Mouse (Mus musculus): Measurements from ENCODE around the gene Hspa1l.
"Not testable (repeated sequence)": the region's sequence is repeated elsewhere in the genome, so short reads cannot be mapped to it uniquely, and the experiment has no call there.

Gene Hspa1l

DNA sequence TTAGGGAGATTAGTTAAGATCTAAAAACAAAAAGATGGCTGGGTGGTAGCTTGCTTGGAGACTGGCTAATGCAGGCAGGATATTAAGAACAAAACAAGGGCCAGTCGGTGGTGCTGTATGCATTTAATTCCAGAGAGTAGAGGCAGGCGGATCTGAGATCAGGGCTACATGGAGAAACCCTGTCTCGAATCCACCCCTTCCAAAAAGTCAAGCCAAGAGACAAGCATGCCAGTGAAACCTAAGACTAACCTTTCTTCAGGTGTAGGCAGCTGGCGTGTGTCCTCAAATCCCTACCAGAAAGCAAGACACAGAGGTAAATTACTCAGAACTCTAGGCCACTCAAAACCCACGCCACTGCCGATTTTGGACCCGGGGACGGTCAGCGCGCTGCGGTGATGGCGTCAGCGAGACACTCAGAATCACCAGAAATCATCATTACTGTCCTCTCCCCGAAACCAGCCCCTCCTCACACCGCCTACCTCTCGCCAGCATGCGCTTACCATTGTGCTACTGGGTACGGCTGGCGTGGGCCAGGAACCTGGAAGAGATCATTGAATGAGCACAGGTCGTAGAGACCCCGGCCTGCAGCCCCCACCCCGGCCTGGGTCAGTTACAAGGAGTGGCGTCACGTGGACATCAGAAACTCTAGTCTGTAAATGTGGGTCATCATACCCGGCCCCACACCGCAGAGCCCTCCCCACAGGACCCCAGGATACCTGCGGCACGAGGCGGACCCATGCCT, 20.7 kb upstream of the Hspa1l start:
- DNase-seq (ENCODE audit: low spot score), result no peak

- DNase-seq (ENCODE audit: low spot score), result peak; percentile 87
Observed at GRCm38 (mm10) chr17:34952378-34953040, 20.0 kb upstream of the Hspa1l start.

GRCm38 (mm10) chr17:34953258-34953657, 19.2 kb upstream of the Hspa1l start:
- DNase-seq (ENCODE audit: low spot score), result no peak

DNA sequence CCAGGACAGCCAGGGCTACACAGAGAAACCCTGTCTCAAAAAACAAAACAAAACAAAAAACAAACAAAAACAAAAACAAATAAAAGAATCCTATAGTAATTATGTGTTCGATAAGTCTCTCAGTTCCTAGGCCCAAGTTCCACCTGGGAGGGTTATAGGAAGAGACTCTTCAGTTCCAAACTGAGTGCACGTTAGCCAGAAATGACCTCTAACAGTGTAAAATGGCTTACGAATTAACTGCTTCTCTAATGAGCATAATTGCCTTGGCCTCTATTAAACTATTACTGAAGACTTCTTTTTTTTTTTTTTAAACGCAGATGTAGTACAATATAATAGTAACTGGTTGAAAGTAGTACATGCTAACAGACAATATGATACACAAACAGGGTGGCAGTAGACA, 18.6 kb upstream of the Hspa1l start:
- no peak for DNase-seq (ENCODE audit: low spot score)

- DNase-seq (ENCODE audit: low spot score), result no peak
Observed at GRCm38 (mm10) chr17:34954831-34955230, 17.7 kb upstream of the Hspa1l start.

GRCm38 (mm10) chr17:34955884-34956283, 16.6 kb upstream of the Hspa1l start:
- DNase-seq (ENCODE audit: low spot score), result no peak

DNA sequence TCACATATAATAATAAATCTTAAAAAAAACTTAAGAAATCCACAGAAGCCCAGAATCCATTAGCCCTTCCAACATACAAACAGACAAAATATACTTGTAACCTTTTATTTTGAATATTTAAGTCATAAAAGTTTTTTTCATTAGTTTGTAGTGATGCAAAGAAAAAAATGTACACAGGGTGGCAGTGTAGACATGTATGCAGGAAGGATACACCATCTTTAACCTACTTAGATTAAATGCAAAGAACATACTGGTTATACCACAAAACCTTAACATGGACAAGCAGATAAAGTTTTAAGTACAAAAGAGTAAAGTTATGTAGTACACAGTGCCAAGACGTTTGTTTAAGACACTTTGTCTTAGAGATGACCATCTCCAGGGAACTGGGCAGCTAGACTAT, 16.2 kb upstream of the Hspa1l start:
- peak; percentile 52 for DNase-seq (ENCODE audit: low spot score)

- not testable (repeated sequence) for DNase-seq (ENCODE audit: low spot score)
Observed at GRCm38 (mm10) chr17:34957291-34957690, 15.2 kb upstream of the Hspa1l start.

DNA sequence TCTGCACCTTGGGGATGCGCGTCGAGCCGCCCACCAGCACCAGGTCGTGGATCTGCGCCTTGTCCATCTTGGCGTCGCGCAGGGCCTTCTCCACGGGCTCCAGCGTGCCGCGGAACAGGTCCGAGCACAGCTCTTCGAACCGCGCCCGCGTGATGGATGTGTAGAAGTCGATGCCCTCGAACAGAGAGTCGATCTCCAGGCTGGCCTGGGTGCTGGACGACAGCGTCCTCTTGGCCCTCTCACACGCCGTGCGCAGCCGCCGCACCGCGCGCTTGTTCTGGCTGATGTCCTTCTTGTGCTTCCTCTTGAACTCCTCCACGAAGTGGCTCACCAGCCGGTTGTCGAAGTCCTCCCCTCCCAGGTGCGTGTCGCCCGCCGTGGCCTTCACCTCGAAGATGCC, 14.5 kb upstream of the Hspa1l start:
- not testable (repeated sequence) for DNase-seq (ENCODE audit: low spot score)

DNA sequence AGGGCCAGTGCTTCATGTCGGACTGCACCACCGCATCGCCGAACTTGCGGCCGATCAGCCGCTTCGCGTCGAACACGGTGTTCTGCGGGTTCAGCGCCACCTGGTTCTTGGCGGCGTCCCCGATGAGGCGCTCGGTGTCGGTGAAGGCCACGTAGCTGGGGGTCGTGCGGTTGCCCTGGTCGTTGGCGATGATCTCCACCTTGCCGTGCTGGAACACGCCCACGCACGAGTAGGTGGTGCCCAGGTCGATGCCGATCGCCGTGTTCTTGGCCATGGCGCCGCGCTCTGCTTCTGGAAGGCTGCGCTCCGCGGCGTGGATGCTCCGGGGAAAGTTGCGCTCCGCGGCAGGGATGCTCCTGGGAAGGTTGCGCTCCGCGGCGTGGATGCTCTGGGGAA, 13.8 kb upstream of the Hspa1l start:
- not testable (repeated sequence) for DNase-seq (ENCODE audit: low spot score)

DNA sequence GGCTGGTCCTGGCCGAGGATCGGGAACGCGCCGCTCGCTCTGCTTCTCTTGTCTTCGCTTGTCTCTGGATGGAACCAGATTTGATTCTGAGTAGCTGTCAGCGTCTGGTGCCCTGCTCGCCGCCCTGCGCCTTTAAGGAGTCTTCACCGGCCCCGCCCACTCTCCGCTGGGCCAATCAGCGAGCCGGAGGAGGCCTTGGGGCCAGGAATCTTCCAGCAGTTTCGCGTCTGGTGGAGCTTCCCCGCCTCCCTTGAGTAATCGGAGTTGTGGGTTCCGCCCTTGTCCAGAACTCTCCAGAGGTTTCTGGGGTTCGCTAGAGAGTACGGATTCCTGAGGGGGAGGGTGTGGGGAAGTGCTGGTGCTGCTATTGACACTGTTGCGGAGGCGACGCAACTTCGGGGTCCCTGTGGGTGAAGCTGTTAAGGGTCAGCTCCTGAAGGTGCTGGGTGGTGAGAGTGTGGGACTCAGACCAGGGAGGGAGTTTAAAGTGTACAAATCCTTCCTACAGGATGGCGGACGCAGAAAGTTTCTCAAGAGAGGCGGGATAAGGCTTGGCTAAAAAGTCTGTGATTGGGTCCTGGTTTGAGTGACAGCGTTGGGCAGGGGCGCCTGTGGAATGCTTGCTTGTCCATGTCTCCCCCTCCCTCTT, 13.2 kb upstream of the Hspa1l start, which contains the start of gene Hspa1b:
Gene Hspa1b (minus strand): TSS at position 109 of the 649 bp plus-strand sequence.
- peak; percentile 80 for DNase-seq (ENCODE audit: low spot score)

GRCm38 (mm10) chr17:34959881-34960515, 12.5 kb upstream of the Hspa1l start:
- no peak for DNase-seq (ENCODE audit: low spot score)

DNA sequence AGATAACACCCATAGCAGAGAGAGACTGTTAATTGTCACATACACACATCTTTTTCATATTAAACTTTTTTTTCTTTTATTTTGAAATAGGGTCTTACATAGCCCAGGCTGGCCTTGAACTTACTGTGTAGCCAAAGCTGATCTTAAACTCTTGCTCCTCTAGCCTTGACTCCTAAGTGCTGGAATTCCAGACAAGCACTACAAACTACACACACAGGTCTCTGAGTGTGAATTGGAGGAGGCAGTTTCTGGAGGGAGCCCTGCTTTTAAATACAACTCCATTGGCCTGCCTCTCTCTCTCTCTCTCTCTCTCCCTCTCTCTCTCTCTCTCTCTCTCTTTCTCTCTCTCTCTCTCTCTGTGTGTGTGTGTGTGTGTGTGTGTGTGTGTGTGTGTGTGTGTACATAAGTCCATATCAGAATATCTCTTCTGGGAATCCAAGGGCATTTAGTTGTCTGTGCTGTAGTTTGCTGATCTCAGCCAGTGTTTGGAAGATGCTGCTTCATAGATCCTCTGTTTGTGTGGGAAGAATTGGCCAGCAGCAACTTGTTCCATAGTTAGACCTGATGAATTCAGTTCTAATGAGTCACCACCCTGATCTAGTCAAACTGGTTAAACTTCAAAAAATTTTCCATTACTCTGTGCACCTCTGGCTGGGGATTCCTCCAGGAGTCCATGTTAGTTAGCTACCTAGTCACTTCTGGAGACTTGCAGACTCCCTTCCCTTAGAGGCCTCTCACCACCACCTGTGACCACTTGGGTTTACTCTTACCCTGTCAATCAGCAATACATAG, 11.6 kb upstream of the Hspa1l start:
- DNase-seq (ENCODE audit: low spot score), result no peak

DNA sequence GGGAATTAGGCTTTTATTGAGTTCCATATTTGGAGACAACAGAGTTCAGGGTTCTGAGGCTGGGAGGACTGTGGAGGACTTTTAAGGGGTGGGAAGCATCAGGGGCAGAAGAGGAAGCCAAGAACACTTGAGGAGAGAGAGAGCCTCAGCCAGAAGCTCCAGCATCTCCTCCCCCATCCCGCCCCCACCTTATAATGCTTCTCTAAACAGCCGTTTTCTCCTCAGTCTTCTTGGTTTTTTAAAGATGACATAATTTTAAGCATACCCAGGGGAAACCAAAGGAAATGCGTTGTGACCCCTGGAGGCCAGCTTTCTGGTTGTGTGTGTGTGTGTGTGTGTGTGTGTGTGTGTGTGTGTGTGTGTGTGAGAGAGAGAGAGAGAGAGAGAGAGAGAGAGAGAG, 10.4 kb upstream of the Hspa1l start:
- DNase-seq (ENCODE audit: low spot score), result no peak

GRCm38 (mm10) chr17:34962841-34963240, 9.7 kb upstream of the Hspa1l start:
- no peak for DNase-seq (ENCODE audit: low spot score)

DNA sequence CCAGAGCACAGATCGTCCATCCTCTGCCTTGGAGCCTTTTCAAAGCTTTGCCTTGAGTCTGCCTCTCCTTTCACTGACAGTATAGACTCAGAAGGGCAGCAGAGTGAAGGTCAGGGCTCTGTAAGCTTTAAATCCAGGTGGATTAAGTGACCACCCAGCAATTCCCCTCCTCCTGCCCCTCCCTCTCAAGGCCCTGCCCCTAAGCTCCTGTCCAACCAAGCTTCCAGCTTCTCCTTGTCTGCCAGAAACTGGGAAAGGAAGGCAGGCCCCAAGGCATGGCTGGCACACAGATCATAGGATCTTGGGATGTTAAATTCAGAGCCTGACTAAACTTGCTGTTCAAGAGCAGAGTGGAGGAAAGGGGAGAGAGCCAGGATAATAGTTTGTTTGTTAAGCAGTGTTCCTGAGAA, 7.9 kb upstream of the Hspa1l start:
- no peak for DNase-seq (ENCODE audit: low spot score)

DNA sequence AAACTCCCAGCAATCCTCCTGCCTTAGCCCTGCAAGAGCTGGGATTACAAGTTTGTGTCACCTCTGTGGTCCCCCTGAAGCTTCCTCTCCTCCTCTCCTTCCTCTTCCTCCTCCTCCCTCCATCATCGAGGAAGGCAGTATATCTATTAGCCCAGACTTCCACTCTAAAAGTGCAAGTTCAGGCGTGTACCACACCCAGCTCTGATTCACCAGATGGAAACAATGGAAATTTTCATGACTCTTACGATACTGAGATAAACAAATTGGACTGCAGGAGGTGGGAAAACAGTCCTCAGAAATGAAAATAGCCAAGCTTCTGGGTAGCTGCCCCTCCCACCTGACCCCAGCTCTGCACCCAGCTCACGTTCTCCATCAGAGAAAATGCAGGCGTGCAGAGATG, 6.9 kb upstream of the Hspa1l start:
- DNase-seq (ENCODE audit: low spot score), result no peak

GRCm38 (mm10) chr17:34969822-34970221, 2.7 kb upstream of the Hspa1l start, which contains the start of gene Gm20481:
Gm20481 (plus strand) TSS chr17:34969912.
- not testable (repeated sequence) for DNase-seq (ENCODE audit: low spot score)

DNA sequence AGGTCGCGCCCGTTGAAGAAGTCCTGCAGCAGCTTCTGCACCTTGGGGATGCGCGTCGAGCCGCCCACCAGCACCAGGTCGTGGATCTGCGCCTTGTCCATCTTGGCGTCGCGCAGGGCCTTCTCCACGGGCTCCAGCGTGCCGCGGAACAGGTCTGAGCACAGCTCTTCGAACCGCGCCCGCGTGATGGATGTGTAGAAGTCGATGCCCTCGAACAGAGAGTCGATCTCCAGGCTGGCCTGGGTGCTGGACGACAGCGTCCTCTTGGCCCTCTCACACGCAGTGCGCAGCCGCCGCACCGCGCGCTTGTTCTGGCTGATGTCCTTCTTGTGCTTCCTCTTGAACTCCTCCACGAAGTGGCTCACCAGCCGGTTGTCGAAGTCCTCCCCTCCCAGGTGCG, 1.7 kb upstream of the Hspa1l start:
- not testable (repeated sequence) for DNase-seq (ENCODE audit: low spot score)

DNA sequence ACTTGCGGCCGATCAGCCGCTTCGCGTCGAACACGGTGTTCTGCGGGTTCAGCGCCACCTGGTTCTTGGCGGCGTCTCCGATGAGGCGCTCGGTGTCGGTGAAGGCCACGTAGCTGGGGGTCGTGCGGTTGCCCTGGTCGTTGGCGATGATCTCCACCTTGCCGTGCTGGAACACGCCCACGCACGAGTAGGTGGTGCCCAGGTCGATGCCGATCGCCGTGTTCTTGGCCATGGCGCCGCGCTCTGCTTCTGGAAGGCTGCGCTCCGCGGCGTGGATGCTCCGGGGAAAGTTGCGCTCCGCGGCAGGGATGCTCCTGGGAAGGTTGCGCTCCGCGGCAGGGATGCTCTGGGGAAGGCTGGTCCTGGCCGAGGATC, 822 bp upstream of the Hspa1l start:
- not testable (repeated sequence) for DNase-seq (ENCODE audit: low spot score)

- no peak for DNase-seq (ENCODE audit: low spot score)
Observed at GRCm38 (mm10) chr17:34975581-34976492, 3.3 kb downstream of the Hspa1l start.
